Mouse (Mus musculus): ENCODE results near the gene Hpcal1.
"Not testable (repeated sequence)": the region's sequence is repeated elsewhere in the genome, so short reads cannot be mapped to it uniquely, and the experiment has no call there.

Gene Hpcal1

DNA sequence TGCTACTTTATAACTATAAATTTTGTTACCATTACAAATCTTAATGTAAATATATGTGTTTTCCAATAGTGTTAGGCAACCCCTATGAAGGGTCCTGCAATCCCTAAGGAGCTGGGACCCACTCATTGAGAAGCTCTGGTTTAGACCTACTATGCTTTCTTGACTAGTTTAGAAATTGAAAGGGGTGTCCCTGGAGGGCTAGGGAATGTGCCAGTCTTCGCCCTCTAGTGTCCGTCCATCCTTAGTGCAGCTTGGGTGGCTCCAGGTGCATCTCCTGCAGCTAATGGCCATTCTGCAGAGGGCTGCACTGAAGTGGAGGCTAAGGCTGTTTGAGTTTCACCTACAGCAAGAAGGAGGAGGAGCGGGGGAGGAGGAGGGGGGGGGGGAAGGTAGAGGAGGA, 87.7 kb downstream of the Hpcal1 start:
- DNase-seq (ENCODE audit: low read depth, low spot score): peak; percentile 44

- DNase-seq (ENCODE audit: low read depth, low spot score): no peak
These were observed 88.4 kb downstream of the Hpcal1 start for GRCm38 (mm10) chr12:17779093-17779492.

- no peak for DNase-seq (ENCODE audit: low read depth, low spot score)
These were observed 98.8 kb downstream of the Hpcal1 start for GRCm38 (mm10) chr12:17789486-17789885.

GRCm38 (mm10) chr12:17791111-17791510, 100.5 kb downstream of the Hpcal1 start:
- DNase-seq (ENCODE audit: low read depth, low spot score): no peak

- no peak for DNase-seq (ENCODE audit: low read depth, low spot score)
These were observed 102.1 kb downstream of the Hpcal1 start for GRCm38 (mm10) chr12:17792756-17793155.

DNA sequence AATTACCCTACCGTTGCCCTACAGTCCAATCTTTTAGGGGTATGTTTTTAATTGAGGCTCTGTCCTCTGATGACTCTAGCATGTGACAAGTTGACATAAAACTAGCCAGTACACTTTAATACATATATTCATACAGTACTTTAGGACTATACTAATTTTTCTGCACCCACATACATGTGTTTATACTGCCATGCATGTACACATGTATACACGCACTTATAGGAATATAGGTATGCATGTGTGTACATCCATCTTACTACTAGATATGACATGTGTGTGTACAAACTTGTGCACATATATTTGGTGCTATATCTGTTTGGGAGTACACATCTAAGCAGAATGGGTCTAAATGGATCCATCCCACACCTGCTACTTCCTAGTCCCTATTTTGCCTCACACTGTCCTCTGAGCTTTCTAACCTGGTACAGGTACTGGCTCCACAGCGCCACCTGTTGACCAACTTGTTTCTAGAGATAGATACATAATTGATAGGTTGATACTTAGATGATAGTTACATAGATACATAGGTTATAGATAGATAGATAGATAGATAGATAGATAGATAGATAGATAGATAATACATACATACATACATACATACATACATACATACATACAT, 105.1 kb downstream of the Hpcal1 start:
- DNase-seq (ENCODE audit: low read depth, low spot score): peak; percentile 59

- not testable (repeated sequence) for DNase-seq (ENCODE audit: low read depth, low spot score)
These were observed 107.6 kb downstream of the Hpcal1 start for GRCm38 (mm10) chr12:17798261-17798660.

DNA sequence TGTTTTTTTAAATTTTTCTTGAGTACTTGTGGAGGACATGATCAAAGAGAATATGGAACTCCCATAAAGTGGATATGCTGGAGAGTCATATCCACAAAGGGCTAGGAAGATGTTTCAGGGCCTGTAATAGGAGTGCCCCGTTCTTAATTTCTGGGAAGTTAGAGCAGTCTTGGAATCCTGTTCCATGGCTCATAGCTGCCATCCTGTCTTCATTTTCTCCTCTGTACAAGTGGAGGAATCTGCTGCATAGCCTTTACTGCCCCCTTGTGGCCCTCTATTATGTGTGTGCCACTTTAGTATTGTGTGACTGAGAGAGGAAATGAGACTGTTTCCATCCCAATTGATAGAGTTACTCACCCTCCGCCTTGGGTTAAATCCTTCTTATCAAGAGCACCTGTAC, 117.9 kb downstream of the Hpcal1 start:
- peak; percentile 52 for DNase-seq (ENCODE audit: low read depth, low spot score)

GRCm38 (mm10) chr12:17835279-17835678, 144.6 kb downstream of the Hpcal1 start:
- DNase-seq (ENCODE audit: low read depth, low spot score): not testable (repeated sequence)

Data from retina, adult 2 months (tissue).